Mouse (Mus musculus) urinary bladder, postnatal 14 days (tissue): ENCODE results near the gene Cd300ld4.
"Not testable (repeated sequence)": the region's sequence is repeated elsewhere in the genome, so short reads cannot be mapped to it uniquely, and the experiment has no call there.

ENCODE experiments used
- DNase-seq: peaks from one replicate; pipeline ENCODE4 v3.0.0; 2021; ENCODE audit warnings: low spot score

Gene Cd300ld4

DNA sequence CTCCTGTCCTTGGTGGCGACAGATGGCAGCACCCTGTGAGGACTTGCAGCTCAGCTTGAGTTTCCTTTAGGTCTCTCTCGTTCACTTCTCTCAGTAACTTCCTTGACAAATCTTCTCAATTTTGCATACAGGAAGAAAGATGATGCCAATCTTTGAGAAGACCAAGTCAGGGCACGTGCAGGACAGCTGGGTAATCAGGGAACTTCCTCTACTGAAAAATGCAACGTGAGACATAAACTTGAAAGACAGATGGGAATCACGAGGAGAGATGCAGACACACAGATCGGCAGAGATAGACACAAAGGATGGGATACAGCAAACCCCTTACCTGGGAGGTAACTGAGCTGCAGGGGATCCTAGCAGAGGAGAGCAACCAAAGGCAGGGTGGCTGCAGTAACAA, at the start of gene Cd300ld4:
Cd300ld4 (minus strand) TSS at position 101 of the 400 bp plus-strand sequence.
- DNase-seq, result not testable (repeated sequence)

DNA sequence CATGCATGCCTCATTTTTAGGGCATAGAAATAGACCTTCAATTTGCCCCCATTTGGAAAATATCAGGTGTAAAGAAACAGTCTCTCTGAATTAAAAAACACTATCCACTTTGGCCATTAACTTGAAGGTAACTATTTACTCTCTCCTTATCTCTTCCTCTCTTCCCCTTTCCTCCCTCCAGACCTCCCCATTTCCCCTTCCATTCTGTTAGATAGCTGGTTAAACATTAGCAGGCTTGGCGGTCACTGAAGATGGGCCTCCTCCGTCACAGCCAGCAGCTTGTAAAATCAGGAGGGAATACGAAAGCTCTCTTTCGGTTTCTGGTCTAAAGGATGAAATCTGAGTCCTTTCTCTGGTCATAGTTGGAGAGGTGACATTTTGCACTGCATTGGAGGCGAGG, 49.0 kb upstream of the Cd300ld4 start:
- DNase-seq, result no peak

DNA sequence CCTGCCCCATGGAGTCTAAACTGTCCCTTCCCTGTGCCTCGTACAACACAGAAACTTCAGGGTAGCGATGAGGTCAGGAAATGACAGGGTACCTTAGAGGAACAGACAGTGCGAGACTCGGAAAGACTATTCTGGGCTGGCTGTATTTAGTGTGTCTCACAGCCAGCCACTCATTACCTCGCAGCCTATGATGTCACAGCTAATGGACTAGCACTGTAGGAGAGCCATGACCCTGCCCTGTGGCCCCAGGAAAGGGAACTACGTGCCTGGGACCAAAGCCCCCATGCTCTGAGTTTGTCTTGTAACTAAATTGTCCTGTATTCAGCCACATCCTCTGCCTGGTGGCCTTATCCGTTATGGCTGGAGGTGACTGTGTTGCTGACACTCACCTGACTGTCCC, 48.6 kb upstream of the Cd300ld4 start:
- DNase-seq, result no peak

DNA sequence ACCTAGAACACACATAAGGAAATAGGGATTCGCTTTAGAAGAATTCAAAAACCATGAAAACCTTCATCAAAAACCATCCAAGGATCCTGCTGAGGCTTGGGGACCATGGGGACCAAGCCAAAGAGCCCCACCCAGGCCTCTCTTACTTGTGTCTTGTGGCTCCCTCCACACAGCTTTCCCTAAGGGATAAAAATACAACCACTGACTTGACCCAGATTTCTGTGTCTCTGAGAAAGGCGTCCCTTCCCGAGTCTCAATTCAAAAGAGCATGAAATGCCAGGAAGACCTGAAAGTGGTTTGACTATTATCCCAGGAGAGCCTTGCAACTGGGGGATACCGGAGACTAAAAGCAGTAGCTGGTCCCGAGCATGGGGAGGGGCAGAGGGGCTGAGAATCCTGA, 46.2 kb upstream of the Cd300ld4 start:
- DNase-seq, result no peak

DNA sequence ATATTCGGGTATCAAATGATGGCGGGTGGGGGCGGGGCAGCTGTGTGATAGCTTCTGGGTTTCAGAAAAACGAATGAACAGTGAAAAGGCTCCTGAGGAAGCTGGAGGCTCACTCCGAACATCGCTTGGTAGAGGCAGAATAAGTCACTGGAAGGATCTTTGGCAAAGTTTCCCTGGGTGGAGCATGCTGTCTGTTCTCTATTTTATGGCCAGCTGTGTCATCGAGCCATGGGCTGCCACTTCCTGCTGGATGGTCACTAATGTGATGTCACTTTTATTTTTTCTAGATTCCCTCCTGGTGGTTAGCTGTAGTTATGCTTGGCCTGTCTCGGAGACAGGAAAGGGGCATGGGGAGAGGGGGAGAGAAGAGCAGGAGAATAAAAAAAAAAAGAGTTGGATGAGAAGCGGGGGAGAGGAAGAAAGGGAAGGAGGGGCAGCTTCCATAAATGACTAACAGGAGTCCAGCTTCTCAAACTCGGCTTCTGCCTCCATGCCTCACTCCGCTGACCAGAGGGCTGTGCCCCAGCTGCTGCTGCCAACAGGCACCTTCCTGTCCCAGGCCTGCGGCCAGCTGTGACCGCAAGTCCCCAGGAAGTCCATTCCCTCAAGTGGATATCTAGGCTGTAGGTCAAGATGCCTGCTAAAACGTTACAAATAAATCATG, 45.0 kb upstream of the Cd300ld4 start:
- peak; percentile 39 for DNase-seq

DNA sequence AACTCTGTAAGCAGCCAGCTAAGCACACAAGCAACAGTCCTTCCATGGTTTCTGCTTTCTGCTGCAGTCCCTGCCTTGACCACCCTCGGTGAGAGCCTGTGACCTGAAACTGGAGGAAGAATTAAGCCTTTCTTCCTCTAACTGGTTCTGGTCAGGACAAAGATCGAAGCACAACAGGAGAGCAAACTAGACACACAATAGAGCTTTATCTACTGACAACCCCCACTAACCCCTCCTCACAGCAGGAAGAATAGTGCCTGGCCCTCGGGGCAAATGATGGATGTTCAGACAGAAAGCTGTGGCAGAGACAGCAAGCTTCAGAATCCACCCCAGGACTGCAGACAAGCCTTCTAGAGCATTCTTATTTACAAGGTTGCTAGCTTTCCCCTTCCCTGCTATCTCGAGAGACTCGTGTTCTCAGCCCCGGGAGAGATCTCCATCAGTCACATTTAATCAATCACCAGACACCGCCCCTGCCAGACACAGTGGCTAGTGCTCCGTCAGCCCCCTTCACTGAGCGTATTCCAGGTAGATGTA, 44.3 kb upstream of the Cd300ld4 start:
- DNase-seq, result no peak

DNA sequence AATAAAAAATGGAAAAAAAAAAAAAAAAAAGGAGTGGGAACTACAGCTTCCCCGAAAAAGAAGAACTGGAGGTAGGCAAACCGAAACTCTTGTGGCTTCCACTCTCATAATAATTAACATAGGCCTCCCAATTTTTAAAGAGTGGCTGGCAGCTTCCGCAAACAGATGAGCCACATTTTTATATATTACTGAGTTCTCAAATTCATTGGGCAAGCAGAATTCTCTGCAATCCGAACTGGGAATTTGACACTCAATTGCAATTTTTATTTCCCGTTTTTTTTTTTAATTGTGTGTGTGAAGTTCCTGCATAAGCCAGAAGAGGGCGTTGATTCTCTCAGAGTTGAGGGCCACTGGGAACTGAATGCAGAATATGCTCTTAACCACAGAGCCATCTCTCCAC, 40.0 kb upstream of the Cd300ld4 start:
- DNase-seq, result no peak

DNA sequence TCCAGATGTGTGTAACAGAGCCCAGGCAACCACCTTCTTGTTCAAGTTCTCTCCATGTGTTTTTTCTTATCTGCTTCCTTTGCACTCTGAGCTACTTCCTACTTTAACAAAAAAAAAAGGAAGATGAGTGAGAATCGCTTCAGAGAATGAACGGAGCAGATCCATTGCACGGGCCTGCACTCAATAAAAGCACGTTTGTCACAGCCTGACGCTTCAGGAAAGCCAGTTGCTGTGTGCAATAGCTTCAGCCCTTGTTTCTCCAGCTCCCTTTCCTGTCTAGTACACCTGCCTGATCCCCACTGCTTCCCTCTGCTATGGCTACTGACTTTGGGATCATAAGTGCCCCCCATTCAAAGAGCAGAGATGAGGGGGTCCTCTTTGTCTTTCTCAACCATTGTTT, 35.3 kb upstream of the Cd300ld4 start, which contains the start of gene Cd300e:
Cd300e (minus strand) TSS at position 101 of the 400 bp plus-strand sequence.
- DNase-seq, result no peak

DNA sequence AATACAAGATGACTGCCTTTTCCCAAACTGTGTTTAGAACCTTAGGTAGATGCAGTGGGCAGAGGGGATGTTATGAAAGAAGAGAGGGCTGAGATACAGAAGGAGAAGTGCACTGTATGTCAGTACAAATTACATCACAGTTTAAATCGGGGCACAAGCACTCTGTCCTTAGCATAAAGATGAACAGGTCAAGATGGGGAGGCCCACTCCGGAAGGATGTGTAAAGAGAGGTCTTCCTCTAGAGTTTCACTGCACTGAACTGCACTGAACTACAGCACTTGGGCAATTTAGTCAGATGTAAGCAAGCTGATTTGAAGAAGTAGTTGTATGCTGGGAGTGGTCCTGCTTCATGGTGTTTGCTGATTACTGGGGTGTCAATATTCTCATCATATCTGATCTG, 33.0 kb upstream of the Cd300ld4 start:
- no peak for DNase-seq

DNA sequence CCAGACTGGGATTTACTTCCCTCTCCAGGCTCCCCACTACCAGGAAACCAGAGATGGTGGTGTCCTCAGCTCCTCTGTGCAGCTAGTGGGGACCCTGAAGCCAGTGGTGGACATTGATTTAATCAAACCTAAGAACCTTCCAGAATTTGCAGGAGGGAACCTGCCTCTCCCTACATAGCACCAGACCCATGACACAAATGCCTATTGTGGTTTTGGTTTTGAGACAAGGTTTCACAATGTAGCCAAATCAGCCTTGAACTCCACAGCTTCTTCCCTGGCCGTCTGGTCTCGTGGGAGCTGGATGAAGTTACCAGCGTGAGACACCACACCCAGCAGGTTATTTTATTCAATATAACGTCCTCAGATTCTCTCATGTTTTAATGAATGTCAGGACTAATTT, 31.9 kb upstream of the Cd300ld4 start:
- no peak for DNase-seq

DNA sequence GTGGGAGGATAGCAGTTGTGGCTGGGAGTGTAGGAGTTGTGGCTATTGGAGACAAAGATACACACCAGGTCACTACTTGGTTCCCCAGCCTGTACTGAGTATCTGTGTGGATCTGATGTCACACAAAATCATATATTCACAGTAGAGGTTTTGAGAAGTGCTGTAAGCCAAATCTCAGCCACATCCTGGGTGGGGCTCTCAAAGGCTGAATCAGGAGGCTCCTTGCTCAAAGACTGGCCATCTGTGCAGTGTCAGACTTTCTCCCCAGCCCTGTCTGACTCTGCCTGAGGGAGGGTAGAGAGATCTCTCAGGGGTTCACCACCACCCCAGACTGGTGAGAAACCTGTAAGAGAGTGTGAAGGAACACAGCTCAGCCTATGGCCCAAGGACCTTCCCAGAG, 27.7 kb upstream of the Cd300ld4 start:
- no peak for DNase-seq

DNA sequence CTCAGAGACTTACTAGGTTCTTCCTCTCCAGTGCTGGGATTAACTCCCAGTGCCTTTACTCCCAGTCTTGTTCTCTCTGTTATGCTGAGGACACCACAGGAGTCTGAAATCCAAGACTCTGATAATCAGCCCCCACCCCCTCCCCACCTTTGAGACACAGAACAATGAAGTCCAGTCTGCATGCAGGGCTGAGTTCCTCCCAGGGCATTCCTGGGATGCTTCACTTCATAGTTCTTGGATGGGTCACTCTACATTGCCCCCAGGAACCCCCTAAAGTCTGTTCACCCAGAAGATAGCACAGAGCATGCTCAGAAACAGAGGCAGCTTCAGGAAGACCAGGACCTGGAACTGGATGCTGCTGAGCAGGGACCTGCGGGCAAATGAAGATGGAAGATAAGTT, 26.2 kb upstream of the Cd300ld4 start:
- no peak for DNase-seq

DNA sequence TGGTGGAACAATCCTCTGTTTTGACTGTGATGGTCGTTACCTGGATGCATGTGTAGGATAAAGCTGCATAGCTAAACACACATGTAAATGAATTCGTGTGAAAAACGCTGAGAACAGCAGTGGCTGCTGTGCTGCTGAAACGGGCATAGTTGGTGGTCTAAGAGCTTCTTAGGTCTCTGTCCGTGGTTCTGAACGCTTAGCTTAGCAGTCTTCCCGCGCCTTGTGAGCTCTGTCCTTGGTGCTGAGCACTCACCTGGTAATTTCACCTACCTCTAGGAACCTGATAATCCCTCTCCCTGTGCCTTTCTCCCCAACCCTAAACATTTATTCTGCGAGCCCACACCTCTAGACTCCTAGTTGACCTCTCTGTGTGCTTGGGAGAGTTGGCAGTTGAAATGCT, 25.4 kb upstream of the Cd300ld4 start:
- peak; percentile 42 for DNase-seq

DNA sequence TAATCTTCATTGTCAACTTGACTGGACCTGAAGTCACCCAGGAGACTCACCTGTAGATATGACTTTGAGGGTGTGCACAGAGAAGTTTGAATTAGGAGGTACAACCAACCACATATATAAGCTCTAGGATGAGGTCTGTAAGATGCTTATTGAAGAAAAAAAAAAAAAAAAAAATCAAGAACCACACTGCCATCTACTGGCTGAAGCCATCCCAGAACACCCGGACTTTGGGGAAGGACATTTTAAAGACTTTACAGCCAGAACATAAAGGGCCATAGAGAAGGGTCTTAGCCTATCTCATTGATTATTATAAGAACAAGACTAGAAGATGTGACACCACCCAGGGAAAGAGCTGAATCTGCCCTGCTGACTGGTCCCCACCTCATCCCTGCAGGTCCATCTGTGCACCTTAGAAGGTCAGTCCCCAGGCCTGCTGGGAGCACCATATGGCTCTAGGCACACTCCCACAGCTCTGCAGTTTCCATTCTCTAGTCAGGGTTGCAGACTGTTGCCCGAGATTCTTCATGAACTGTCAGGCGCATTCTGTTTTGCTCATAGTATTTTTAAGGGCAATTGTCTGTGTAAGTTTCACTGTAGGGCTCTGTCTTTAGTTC, 22.6 kb upstream of the Cd300ld4 start:
- DNase-seq, result no peak

DNA sequence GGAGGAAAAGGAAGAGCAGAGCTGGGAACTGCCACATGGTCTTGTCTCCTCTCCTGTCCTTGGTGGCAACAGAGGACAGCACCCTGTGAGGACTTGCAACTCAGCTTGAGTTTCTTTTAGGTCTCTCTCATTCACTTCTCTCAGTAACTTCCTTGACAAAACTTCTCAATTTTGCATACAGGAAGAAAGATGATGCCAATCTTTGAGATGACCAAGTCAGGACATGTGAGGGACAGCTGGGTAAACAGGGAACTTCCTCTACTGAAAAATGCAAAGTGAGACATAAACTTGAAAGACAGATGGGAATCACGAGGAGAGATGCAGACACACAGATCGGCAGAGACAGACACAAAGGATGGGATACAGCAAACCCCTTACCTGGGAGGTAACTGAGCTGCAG, 21.4 kb upstream of the Cd300ld4 start, which contains the start of gene Cd300ld3:
Cd300ld3 (minus strand) TSS at position 151 of the 400 bp plus-strand sequence.
- no peak for DNase-seq

DNA sequence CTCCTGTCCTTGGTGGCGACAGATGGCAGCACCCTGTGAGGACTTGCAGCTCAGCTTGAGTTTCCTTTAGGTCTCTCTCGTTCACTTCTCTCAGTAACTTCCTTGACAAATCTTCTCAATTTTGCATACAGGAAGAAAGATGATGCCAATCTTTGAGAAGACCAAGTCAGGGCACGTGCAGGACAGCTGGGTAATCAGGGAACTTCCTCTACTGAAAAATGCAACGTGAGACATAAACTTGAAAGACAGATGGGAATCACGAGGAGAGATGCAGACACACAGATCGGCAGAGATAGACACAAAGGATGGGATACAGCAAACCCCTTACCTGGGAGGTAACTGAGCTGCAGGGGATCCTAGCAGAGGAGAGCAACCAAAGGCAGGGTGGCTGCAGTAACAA, 10.9 kb upstream of the Cd300ld4 start, which contains the start of gene Cd300ld5:
Cd300ld5 (minus strand) TSS at position 101 of the 400 bp plus-strand sequence.
- not testable (repeated sequence) for DNase-seq

DNA sequence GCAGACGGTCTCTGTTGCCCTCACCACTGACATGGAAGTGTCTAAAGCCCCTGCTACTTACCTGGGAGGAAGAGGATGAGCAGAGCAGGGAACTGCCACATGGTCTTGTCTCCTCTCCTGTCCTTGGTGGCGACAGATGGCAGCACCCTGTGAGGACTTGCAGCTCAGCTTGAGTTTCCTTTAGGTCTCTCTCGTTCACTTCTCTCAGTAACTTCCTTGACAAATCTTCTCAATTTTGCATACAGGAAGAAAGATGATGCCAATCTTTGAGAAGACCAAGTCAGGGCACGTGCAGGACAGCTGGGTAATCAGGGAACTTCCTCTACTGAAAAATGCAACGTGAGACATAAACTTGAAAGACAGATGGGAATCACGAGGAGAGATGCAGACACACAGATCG, 10.7 kb downstream of the Cd300ld4 start, which contains the start of gene Cd300ld2:
Cd300ld2 (minus strand) TSS at position 101 of the 400 bp plus-strand sequence.
- DNase-seq, result not testable (repeated sequence)

DNA sequence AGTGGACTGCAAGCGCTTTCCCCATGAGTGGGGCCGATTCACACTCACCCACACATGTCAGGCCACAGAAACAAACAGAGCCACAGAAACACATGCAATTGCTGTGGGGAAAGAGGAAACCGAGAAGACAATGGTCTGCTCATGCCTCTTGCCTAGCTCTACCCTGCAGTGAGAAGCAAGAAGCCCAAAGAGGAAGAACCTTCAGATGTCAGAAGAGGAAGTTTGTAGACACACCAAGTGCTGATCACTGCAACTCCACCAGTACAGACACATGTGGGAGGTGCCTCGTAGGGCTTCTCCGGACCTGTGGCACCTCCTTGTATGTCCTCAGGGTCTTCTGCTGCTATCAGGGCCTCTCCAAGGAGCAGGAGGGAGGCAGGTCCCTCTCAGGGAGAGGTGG, 22.7 kb downstream of the Cd300ld4 start:
- DNase-seq, result no peak

DNA sequence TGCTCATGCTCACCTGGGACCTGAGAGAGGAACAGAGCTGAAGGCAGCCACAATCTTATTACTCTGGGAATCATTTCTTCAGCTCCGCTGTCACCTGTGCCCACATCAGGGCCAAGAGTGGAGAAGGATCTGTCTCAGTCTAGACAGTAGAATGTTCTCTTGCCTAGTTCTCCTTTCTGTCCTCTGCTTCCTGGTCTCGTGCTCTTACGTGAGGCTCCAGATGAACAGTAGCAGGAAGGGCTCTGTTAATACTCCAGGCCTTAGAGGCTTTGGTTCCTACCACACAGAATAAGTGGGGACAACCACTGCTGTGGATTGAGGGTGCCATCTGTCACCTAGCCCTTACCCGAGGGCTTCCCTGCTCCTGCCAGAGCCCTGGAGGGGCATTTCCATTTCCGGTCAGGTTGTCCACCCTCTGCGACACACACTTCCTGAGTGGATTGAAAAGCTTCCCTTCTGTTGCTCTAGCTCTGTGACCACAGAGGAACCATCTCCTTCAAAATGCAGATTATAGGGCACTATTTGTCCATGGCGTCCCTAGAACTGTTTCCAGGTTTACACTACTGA, 25.3 kb downstream of the Cd300ld4 start, which contains the start of gene Cd300c2:
Cd300c2 (minus strand) TSS at position 407 of the 567 bp plus-strand sequence.
- DNase-seq, result no peak

DNA sequence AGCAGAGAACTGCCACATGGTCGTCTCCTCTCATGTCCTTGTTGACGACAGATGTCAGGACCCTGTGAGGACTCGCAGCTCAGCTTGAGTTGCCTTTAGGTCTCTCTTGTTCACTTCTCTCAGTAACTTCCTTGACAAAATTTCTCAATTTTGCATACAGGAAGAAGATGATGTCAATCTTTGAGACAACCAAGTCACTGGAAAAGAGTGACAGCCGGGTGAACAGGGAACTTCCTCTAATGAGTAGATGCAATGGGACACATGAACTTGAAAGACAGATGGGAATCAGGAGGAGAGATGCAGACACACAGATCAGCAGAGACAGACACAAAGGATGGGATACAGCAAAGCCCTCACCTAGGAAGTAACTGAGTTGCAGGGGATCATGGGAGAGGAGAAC, 37.0 kb downstream of the Cd300ld4 start, which contains the start of gene Cd300ld:
Cd300ld (minus strand) TSS at position 130 of the 400 bp plus-strand sequence.
- DNase-seq, result no peak

DNA sequence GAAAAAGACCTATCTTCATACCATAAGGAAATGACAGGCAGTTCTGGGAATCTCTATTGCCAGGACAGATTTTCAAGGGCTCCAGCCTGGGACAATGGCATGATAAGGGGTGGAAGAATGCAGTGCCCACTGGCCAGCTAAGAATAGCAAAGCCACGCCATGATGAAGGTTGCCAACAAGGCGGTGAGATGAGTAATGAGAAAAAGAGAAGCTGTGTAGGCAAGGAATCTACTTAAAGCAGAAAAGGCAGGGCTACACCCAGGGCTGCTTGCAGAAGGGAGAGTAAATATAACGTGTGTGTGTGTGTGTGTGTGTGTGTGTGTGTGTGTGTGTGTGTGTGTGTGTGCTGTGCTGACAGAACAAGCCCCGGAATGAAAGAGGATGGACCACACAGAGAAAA, 44.9 kb downstream of the Cd300ld4 start:
- DNase-seq, result no peak

DNA sequence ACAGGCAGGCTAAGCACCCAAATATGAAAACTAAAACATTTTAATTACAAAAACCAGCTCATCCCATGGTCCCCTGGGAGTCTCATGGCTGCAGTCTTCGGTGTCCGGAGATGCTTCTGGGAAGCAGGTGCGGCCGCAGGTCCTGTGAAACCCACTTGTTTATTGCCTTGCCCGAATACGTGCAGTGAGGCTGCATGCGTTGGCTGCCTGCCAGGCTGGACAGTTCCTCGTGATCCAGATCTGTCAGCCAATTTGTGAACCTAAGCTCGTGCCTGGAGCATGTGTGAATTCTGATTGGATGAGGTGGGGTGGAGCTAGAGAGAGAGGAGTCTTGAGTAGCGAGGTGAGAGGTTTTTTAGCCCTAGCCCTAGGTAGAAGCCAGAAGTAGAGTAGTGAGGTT, 54.1 kb downstream of the Cd300ld4 start:
- no peak for DNase-seq
